Mouse (Mus musculus): ENCODE measurements around the gene Tmem30b. TPM values are rescaled to one million over a fixed set of nuclear protein-coding genes. Genes with fewer than 3 reads are reported as not detected.
"Not testable (repeated sequence)": the region's sequence is repeated elsewhere in the genome, so short reads cannot be mapped to it uniquely, and the experiment has no call there.

Tmem30b gene
- polyA plus RNA-seq, 1 experiment from 2014 or later: 0.18 TPM

DNA sequence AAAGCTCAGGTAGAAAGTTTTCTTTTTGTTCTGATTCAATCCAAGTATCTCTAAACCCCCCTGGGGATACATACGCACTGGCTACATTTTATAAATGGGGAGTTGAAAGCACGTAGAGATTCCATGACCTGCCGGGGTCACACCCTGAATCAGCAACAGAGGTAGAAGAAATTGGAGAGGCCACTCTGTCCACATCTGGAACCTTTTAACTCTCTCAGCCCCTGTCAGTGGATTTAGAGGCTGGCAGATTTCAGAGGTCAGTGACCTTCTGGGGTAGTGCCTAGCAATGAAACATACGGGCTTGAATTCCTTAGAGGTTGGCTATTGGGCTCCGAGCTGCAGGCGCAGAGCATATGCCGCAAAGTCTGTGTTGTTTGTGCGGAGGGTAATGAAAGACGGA is 17.1 kb downstream of the Tmem30b start:
- 46% methylated on average over 9 of the region's 9 CpGs for WGBS
- Histone ChIP-seq H3K27me3 (ENCODE audit: control insufficient read depth, insufficient read depth, low read depth, low read length) (no peaks in the 10 kb centered on the region), H3K4me3 (ENCODE audit: low read depth, low read length) (no peak overlapping the region), H3K9me3 (replicated peaks; ENCODE audit: control insufficient read depth, low read length, poor library complexity, severe bottlenecking) (no peaks in the 10 kb centered on the region), H3K9ac (ENCODE audit: low read depth, low read length) (no peak overlapping the region), H3K4me1 (ENCODE audit: control insufficient read depth, insufficient read depth, low read length) (no peaks in the 10 kb centered on the region), H3K4me2 (ENCODE audit: low read length) (no peak overlapping the region), H3K27ac (ENCODE audit: low read length) (no peak overlapping the region), H3K36me3 (ENCODE audit: control insufficient read depth, insufficient read depth, low read length) (no peaks in the 10 kb centered on the region)
- no peak for ATAC-seq

DNA sequence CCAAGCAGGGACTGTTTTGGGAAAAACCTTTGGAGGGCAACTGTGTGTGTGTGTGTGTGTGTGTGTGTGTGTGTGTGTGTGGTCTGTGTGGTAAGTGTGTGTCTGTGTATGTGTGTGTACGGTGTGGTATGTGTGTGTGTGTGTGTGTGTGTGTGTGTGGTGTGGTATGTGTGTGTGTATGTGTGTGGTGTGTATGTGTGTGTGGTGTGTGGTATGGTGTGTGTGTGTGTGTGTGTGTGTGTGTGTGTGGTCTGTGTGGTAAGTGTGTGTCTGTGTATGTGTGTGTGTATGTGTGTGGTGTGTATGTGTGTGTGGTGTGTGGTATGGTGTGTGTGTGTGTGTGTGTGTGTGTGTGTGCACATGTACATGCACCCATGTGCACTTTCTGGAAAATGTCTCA is 18.1 kb downstream of the Tmem30b start:
- WGBS: no CpG with 5 or more reads among the region's 1 CpGs
- H3K9ac ChIP-seq (ENCODE audit: low read depth, low read length); H3K9me3 ChIP-seq (replicated peaks; ENCODE audit: control insufficient read depth, low read length, poor library complexity, severe bottlenecking); H3K27me3 ChIP-seq (ENCODE audit: control insufficient read depth, insufficient read depth, low read depth, low read length); H3K27ac ChIP-seq (ENCODE audit: low read length); ATAC-seq; H3K36me3 ChIP-seq (ENCODE audit: control insufficient read depth, insufficient read depth, low read length); H3K4me2 ChIP-seq (ENCODE audit: low read length); H3K4me3 ChIP-seq (ENCODE audit: low read depth, low read length); H3K4me1 ChIP-seq (ENCODE audit: control insufficient read depth, insufficient read depth, low read length): not testable (repeated sequence)

GRCm38 (mm10) chr12:73525254-73525885 is 20.8 kb downstream of the Tmem30b start:
- 64% methylated on average over 8 of the region's 8 CpGs for WGBS
- H3K9ac ChIP-seq (ENCODE audit: low read depth, low read length): no peak overlapping the region
- no peak overlapping the region for H3K4me2 ChIP-seq (ENCODE audit: low read length)
- no peaks in the 10 kb centered on the region for H3K9me3 ChIP-seq (replicated peaks; ENCODE audit: control insufficient read depth, low read length, poor library complexity, severe bottlenecking)
- no peaks in the 10 kb centered on the region for H3K4me1 ChIP-seq (ENCODE audit: control insufficient read depth, insufficient read depth, low read length)
- no peak for ATAC-seq
- no peak overlapping the region for H3K4me3 ChIP-seq (ENCODE audit: low read depth, low read length)
- no peak overlapping the region for H3K27ac ChIP-seq (ENCODE audit: low read length)
- H3K27me3 ChIP-seq (ENCODE audit: control insufficient read depth, insufficient read depth, low read depth, low read length): no peaks in the 10 kb centered on the region
- H3K36me3 ChIP-seq (ENCODE audit: control insufficient read depth, insufficient read depth, low read length): no peaks in the 10 kb centered on the region

DNA sequence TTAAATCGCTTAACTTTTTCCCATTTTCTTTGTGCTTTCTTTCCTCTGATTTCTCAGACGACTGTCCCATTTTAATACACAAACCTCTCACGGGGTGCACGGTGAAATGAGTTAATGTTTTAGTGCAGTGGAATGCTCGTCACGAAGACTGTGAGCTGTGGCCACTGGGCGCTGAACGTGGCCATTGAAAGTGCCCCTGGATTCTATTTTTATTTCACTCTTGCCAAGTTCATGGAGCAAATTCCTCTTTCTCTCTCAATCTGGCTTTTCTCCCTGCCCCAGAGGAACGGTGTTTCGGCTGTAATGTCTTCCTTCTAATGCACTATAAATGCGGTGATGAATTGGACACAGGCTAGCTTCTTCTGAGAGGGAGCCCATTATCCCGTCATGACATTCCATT is 23.1 kb downstream of the Tmem30b start:
- 83% methylated on average over 12 of the region's 12 CpGs for WGBS

DNA sequence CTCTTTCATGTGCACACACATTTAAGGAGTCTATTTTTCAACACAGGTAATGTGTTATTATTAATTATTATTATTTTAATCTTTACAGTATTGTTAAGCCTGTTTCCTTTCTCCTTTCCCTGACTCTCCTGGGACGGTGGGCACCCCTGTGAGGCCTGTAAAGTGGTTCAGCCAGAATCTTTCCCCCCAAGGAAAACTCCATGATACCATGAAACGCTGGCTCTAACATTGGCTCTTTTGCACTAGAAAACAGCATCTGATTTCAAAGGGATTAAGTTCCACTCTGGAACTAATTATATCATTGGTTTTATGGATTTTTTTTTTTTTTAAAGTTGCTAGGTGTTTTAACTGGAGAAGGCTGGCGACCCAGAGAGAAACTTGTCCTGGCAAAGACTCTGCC is 24.2 kb downstream of the Tmem30b start:
- Histone ChIP-seq H3K9me3 (replicated peaks; ENCODE audit: control insufficient read depth, low read length, poor library complexity, severe bottlenecking) (no peaks in the 10 kb centered on the region), H3K4me2 (ENCODE audit: low read length) (no peak overlapping the region), H3K9ac (ENCODE audit: low read depth, low read length) (no peak overlapping the region), H3K4me1 (ENCODE audit: control insufficient read depth, insufficient read depth, low read length) (no peaks in the 10 kb centered on the region), H3K27me3 (ENCODE audit: control insufficient read depth, insufficient read depth, low read depth, low read length) (no peaks in the 10 kb centered on the region), H3K36me3 (ENCODE audit: control insufficient read depth, insufficient read depth, low read length) (no peaks in the 10 kb centered on the region), H3K27ac (ENCODE audit: low read length) (no peak overlapping the region), H3K4me3 (ENCODE audit: low read depth, low read length) (no peak overlapping the region)
- ATAC-seq: no peak
- 44% methylated on average over 3 of the region's 3 CpGs for WGBS

More for the DNA sequence above, 23.1 kb downstream of the Tmem30b start:
- Histone ChIP-seq H3K27ac (ENCODE audit: low read length) (no peak overlapping the region), H3K4me2 (ENCODE audit: low read length) (no peak overlapping the region), H3K4me1 (ENCODE audit: control insufficient read depth, insufficient read depth, low read length) (no peaks in the 10 kb centered on the region), H3K4me3 (ENCODE audit: low read depth, low read length) (no peak overlapping the region), H3K9ac (ENCODE audit: low read depth, low read length) (no peak overlapping the region), H3K27me3 (ENCODE audit: control insufficient read depth, insufficient read depth, low read depth, low read length) (no peaks in the 10 kb centered on the region), H3K9me3 (replicated peaks; ENCODE audit: control insufficient read depth, low read length, poor library complexity, severe bottlenecking) (no peaks in the 10 kb centered on the region), H3K36me3 (ENCODE audit: control insufficient read depth, insufficient read depth, low read length) (no peaks in the 10 kb centered on the region)
- ATAC-seq: no peak

GRCm38 (mm10) chr12:73521238-73521841 is 24.9 kb downstream of the Tmem30b start:
- no peak for ATAC-seq
- no peaks in the 10 kb centered on the region for H3K4me1 ChIP-seq (ENCODE audit: control insufficient read depth, insufficient read depth, low read length)
- 45% methylated on average over 15 of the region's 15 CpGs for WGBS

DNA sequence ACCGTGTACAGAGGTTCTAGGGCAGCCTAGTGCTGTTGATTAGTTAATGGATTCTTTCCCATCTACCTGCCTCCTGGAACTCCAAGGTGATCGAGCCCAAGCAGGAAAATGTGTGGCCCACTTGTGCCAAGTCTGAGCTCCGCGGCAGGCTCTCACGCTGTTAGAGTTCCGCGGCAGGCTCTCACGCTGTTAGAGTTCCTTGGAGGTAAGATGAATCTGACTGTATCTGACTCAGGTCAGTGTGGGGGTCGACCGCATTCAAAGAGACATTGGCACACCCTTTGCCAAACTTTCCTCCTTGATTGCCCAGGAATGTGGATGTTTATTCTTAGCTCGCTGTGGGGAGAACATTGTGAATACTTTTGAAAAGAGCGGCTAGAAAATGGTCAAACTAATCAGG is 28.4 kb downstream of the Tmem30b start:
- no peak overlapping the region for H3K4me2 ChIP-seq (ENCODE audit: low read length)
- H3K4me3 ChIP-seq (ENCODE audit: low read depth, low read length): no peak overlapping the region
- ATAC-seq: no peak
- no peak overlapping the region for H3K9ac ChIP-seq (ENCODE audit: low read depth, low read length)
- WGBS: 79% methylated on average over 12 of the region's 12 CpGs
- no peaks in the 10 kb centered on the region for H3K9me3 ChIP-seq (replicated peaks; ENCODE audit: control insufficient read depth, low read length, poor library complexity, severe bottlenecking)
- H3K36me3 ChIP-seq (ENCODE audit: control insufficient read depth, insufficient read depth, low read length): no peaks in the 10 kb centered on the region
- no peaks in the 10 kb centered on the region for H3K27me3 ChIP-seq (ENCODE audit: control insufficient read depth, insufficient read depth, low read depth, low read length)
- H3K27ac ChIP-seq (ENCODE audit: low read length): no peak overlapping the region
- no peaks in the 10 kb centered on the region for H3K4me1 ChIP-seq (ENCODE audit: control insufficient read depth, insufficient read depth, low read length)

More at GRCm38 (mm10) chr12:73521238-73521841, 24.9 kb downstream of the Tmem30b start:
- Histone ChIP-seq H3K4me3 (ENCODE audit: low read depth, low read length) (no peak overlapping the region), H3K36me3 (ENCODE audit: control insufficient read depth, insufficient read depth, low read length) (no peaks in the 10 kb centered on the region), H3K27ac (ENCODE audit: low read length) (no peak overlapping the region), H3K4me2 (ENCODE audit: low read length) (no peak overlapping the region), H3K9ac (ENCODE audit: low read depth, low read length) (no peak overlapping the region), H3K27me3 (ENCODE audit: control insufficient read depth, insufficient read depth, low read depth, low read length) (no peaks in the 10 kb centered on the region), H3K9me3 (replicated peaks; ENCODE audit: control insufficient read depth, low read length, poor library complexity, severe bottlenecking) (no peaks in the 10 kb centered on the region)

GRCm38 (mm10) chr12:73517022-73517709 is 29.0 kb downstream of the Tmem30b start:
- no peak overlapping the region for H3K4me3 ChIP-seq (ENCODE audit: low read depth, low read length)
- no peaks in the 10 kb centered on the region for H3K36me3 ChIP-seq (ENCODE audit: control insufficient read depth, insufficient read depth, low read length)
- peak; percentile 80 for ATAC-seq
- no peaks in the 10 kb centered on the region for H3K27me3 ChIP-seq (ENCODE audit: control insufficient read depth, insufficient read depth, low read depth, low read length)
- no peak overlapping the region for H3K27ac ChIP-seq (ENCODE audit: low read length)
- H3K9me3 ChIP-seq (replicated peaks; ENCODE audit: control insufficient read depth, low read length, poor library complexity, severe bottlenecking): no peaks in the 10 kb centered on the region
- H3K9ac ChIP-seq (ENCODE audit: low read depth, low read length): no peak overlapping the region
- peak overlapping the region; percentile 32; the same call in 1 of the 2 replicates for H3K4me2 ChIP-seq (ENCODE audit: low read length)
- WGBS: 46% methylated on average over 15 of the region's 15 CpGs
- H3K4me1 ChIP-seq (ENCODE audit: control insufficient read depth, insufficient read depth, low read length): no peaks in the 10 kb centered on the region

- Histone ChIP-seq H3K27me3 (ENCODE audit: control insufficient read depth, insufficient read depth, low read depth, low read length) (no peaks in the 10 kb centered on the region), H3K4me2 (ENCODE audit: low read length) (no peak overlapping the region), H3K9me3 (replicated peaks; ENCODE audit: control insufficient read depth, low read length, poor library complexity, severe bottlenecking) (no peaks in the 10 kb centered on the region), H3K27ac (ENCODE audit: low read length) (no peak overlapping the region), H3K9ac (ENCODE audit: low read depth, low read length) (no peak overlapping the region), H3K4me1 (ENCODE audit: control insufficient read depth, insufficient read depth, low read length) (no peaks in the 10 kb centered on the region), H3K4me3 (ENCODE audit: low read depth, low read length) (no peak overlapping the region), H3K36me3 (ENCODE audit: control insufficient read depth, insufficient read depth, low read length) (no peaks in the 10 kb centered on the region)
- 0 out of 2 replicates have a peak, but pooled peaks have one; percentile 45 for ATAC-seq
- WGBS: 87% methylated on average over 8 of the region's 8 CpGs
Measured at GRCm38 (mm10) chr12:73516516-73516915, 29.7 kb downstream of the Tmem30b start.

Data from midbrain, embryonic 16.5 days (tissue).